Mouse (Mus musculus) intestine, postnatal 0 days (tissue): ENCODE data around the gene Slc6a11. TPM values are rescaled to one million over a fixed set of nuclear protein-coding genes. Genes with fewer than 3 reads are reported as not detected.

ENCODE experiments used
- ATAC-seq: fragments of 200-750 bp; cut with Nextera tagmentation; 2 replicates; pipeline ENCODE4 v1.8.0; 2017; ENCODE audit warnings: mild to moderate bottlenecking, moderate TSS enrichment, moderate library complexity
- H3K27ac ChIP-seq: fragments of 300-500 bp; sonication (generic); 2 replicates; pipeline ENCODE4 v1.5.1; 2014; ENCODE audit warnings: mild to moderate bottlenecking, low read depth, low read length, moderate library complexity
- H3K27me3 ChIP-seq: fragments of 300-500 bp; sonication (generic); replicated peaks from 2 replicates; pipeline ENCODE4 v1.6.1; 2014; ENCODE audit warnings: low read length, mixed read lengths; ENCODE audit not compliant: control insufficient read depth, insufficient read depth
- H3K36me3 ChIP-seq: fragments of 300-500 bp; sonication (generic); 2 replicates; pipeline ENCODE4 v1.6.1; 2014; ENCODE audit warnings: mild to moderate bottlenecking, moderate library complexity; ENCODE audit not compliant: control insufficient read depth, insufficient read depth
- H3K4me1 ChIP-seq: fragments of 300-500 bp; sonication (generic); replicated peaks from 2 replicates; pipeline ENCODE4 v1.6.1; 2014; ENCODE audit warnings: antibody characterized with exemption, low read length, mixed read lengths; ENCODE audit not compliant: control insufficient read depth, insufficient read depth
- H3K4me2 ChIP-seq: fragments of 300-500 bp; sonication (generic); replicated peaks from 2 replicates; pipeline ENCODE4 v1.6.1; 2014; ENCODE audit warnings: low read depth, mild to moderate bottlenecking, moderate library complexity
- H3K4me3 ChIP-seq: fragments of 300-500 bp; sonication (generic); 2 replicates; pipeline ENCODE4 v1.5.1; 2014; ENCODE audit warnings: low read depth, low read length
- H3K9ac ChIP-seq: fragments of 300-500 bp; sonication (generic); 2 replicates; pipeline ENCODE4 v1.6.1; 2014; ENCODE audit warnings: mild to moderate bottlenecking, low read depth, low read length
- H3K9me3 ChIP-seq: fragments of 300-500 bp; sonication (generic); 2 replicates; pipeline ENCODE4 v1.6.1; 2016; ENCODE audit warnings: mixed run types; ENCODE audit not compliant: control insufficient read depth
- CTCF ChIP-seq: sonication (generic); IDR thresholded peaks from 2 replicates; pipeline ENCODE4 v1.5.1; 2016; ENCODE audit warnings: low read depth, mild to moderate bottlenecking, control low read depth, antibody characterized with exemption, moderate library complexity
- WGBS: fragments of 180-500 bp; shearing (Covaris S2); extraction: QIAGEN DNeasy Blood & Tissue Kit; methylation state at CpG from one replicate; pipeline ENCODE4 v1.1.7; 2014; 5-methylcytosine and 5-hydroxymethylcytosine counted together
- polyA plus RNA-seq: library from polyadenylated mRNA; unstranded; fragments of >200 nt; fragmentation: Nextera tagmentation; extraction: Ambion mirVana; gene quantifications from 2 replicates; pipeline ENCODE4 v1.2.1, GENCODE M21; 2015

Slc6a11 gene
- polyA plus RNA-seq, 1 experiment from 2014 or later: not detected

DNA sequence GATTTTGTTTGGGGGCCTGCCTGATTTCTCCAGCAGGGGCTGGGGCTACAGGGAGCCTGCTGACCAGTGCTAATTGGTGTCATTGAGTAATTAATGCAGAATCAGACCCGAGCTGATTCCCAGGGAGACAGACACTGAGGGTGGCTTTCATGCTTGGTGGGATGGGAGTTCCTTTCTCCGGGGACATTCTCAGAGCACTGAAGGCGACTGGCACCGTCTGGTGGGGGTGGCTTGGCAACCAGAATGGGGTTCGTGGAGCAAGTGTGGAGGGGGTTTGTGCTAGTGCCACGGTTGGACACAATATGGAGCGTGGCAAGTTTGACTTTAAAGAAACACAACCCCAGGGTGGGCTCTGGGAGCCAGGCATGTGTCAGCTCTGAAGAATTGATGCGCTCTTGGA lies 29.7 kb downstream of the Slc6a11 start:
- Histone ChIP-seq H3K4me3 (no peak overlapping the region), H3K27ac (no peak overlapping the region), H3K9ac (no peak overlapping the region), H3K4me1 (no peaks in the 10 kb centered on the region), H3K9me3 (no peaks in the 10 kb centered on the region), H3K36me3 (no peaks in the 10 kb centered on the region), H3K27me3 (no peaks in the 10 kb centered on the region), H3K4me2 (no peak overlapping the region)
- no peak for TF ChIP-seq CTCF
- WGBS: 81% methylated on average over 8 of the region's 8 CpGs
- ATAC-seq: no peak

DNA sequence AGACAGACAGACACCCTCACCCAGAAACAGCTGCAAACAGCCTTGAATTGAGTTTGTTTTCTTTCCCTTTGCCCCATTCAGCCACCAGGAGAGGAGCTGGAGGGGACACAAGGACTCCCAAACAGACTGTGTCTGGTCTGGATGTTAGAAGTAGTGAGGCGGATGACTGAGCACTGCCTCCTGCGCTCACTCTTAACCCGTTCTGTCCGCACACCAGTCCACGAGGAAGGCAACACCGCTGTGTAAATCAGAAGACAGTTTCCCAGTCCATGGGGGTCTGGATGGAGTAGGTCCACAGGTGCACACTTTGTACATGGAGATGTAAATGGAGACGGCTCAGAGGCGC lies 43.0 kb downstream of the Slc6a11 start:
- TF ChIP-seq CTCF: no peak
- no peak overlapping the region for H3K4me2 ChIP-seq
- 13% methylated on average over 8 of the region's 8 CpGs for WGBS

DNA sequence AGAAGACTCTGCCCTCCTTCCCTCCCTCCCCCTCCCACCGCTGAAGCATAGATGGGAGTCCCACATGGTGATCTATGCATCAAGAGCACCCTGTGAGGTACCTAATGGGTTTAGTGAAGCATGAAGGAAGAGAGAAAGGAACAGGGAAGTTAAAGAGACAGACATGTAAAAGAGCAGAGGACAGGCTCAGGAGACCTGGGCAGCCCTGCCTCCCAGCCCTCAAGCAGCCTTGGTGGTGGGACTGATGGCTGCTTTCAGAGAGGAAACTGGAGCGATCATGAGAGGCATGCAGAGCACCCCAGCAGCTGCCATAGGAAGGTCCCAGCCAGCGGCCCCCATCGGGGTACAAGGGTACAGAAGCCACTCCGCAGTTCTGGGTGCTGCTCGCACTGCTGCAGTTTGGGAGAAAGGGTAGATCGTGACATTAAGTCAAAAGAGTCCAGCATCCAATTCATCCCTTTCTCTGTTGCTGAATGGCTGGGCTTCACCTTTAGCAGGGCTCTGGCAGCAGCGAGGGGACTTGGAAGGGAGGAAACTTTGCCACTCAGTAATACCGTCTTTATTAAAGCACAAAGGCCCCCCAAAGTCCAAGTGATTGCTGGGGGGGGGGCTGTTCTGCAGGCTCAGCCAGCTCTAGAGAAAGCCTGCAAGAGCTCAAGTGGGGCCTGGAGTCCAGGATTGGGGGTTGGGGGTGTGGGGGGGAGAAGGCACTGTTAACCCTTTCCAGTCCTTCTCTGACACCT lies 43.5 kb downstream of the Slc6a11 start:
- ATAC-seq: no peak
- Histone ChIP-seq H3K27ac (no peak overlapping the region), H3K9ac (no peak overlapping the region), H3K4me3 (no peak overlapping the region), H3K4me1 (no peaks in the 10 kb centered on the region), H3K4me2 (no peak overlapping the region), H3K9me3 (no peaks in the 10 kb centered on the region), H3K27me3 (no peaks in the 10 kb centered on the region), H3K36me3 (no peaks in the 10 kb centered on the region)
- TF ChIP-seq CTCF: no peak
- 20% methylated on average over 9 of the region's 9 CpGs for WGBS

More for the DNA sequence above, 43.0 kb downstream of the Slc6a11 start:
- Histone ChIP-seq H3K4me1 (no peaks in the 10 kb centered on the region), H3K27me3 (no peaks in the 10 kb centered on the region), H3K4me3 (no peak overlapping the region), H3K9me3 (no peaks in the 10 kb centered on the region), H3K27ac (no peak overlapping the region), H3K9ac (no peak overlapping the region), H3K36me3 (no peaks in the 10 kb centered on the region)
- no peak for ATAC-seq

DNA sequence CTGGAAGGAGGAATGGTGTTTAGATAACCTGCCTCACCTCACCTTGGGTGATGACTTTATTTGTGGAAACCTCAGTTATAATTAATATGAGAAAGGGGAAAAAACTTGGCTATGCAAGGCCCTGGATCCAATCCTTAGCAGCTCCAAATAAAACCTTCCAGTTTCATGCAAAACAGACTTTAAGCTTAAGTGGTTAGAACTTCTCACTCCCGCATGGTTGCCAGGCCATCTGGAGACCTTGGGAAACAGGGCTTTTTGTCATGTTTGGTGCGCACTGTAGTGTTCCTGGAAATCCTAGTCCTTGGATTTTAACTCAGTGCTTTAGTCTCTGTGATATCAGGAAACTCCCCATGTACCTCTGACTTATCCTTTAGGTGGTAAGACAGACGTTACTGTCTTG lies 47.1 kb downstream of the Slc6a11 start:
- no peak overlapping the region for H3K27ac ChIP-seq
- no peak overlapping the region for H3K4me2 ChIP-seq
- no peaks in the 10 kb centered on the region for H3K36me3 ChIP-seq
- no peak overlapping the region for H3K9ac ChIP-seq
- no peak for ATAC-seq
- H3K4me3 ChIP-seq: no peak overlapping the region
- H3K4me1 ChIP-seq: no peaks in the 10 kb centered on the region
- TF ChIP-seq CTCF: no peak
- 80% methylated on average over 3 of the region's 3 CpGs for WGBS
- no peaks in the 10 kb centered on the region for H3K9me3 ChIP-seq
- H3K27me3 ChIP-seq: no peaks in the 10 kb centered on the region

DNA sequence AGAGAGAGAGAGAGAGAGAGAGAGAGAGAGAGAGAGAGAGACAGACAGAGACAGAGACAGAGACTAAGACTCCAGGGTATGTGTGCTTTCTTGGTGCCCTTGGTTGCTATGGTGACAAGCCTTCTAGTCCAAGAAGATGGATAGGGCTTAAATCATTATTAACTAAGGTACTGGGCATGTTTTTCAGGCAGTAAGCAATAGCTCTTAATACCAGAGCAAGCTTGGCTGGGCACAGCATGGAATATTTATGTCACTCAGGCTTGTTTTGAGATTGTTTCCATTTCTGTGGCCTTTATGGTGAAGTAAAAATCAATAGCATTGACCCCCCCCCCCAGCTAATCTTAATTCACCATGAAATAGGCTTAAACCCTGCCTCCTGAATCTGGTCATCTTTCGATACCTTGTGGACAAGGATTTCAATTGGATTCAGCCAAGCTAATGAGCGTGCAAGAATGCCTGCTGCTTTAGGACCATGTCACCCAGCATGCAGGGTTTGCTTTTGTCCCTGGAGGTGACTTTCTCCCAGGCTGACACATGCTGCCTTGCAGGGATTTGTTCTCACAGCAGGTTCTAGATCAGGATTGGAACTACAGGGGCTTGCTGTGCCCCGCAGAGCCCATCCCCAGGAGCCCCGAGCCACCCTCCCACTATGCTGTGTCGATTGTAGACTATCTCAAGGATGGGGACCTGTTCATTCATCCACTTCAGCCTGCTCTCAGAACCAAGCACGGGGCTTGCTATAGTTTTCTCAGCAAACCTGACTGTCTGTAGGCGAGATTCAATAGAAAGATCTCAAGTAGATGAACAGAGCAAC lies 51.5 kb downstream of the Slc6a11 start:
- no peak overlapping the region for H3K4me3 ChIP-seq
- TF ChIP-seq CTCF: no peak
- no peak overlapping the region for H3K27ac ChIP-seq
- ATAC-seq: no peak
- H3K4me1 ChIP-seq: no peaks in the 10 kb centered on the region
- H3K27me3 ChIP-seq: no peaks in the 10 kb centered on the region
- no peak overlapping the region for H3K9ac ChIP-seq
- H3K4me2 ChIP-seq: no peak overlapping the region
- WGBS: 73% methylated on average over 7 of the region's 7 CpGs
- H3K36me3 ChIP-seq: no peaks in the 10 kb centered on the region
- no peaks in the 10 kb centered on the region for H3K9me3 ChIP-seq

DNA sequence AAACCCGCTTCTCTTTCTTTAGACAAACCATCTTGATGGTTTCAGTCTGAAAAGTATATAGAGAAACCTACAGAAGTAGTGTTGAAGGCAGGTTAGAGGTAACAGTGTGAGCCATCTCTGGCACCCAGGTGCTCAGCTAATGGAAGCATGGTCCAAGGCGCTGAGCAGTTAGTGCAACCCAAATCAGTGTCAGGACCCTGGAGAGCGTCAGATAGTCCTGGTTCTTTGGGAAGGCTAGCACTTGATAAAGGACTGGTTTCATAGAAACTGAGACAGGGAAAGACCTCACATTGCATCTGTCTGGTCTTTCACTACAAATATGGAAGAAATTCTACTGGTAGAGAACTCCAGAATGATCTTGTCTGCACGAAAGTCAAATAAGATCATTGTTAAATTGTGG lies 56.1 kb downstream of the Slc6a11 start:
- Histone ChIP-seq H3K4me2 (no peak overlapping the region), H3K4me1 (no peaks in the 10 kb centered on the region), H3K9ac (no peak overlapping the region), H3K9me3 (no peaks in the 10 kb centered on the region), H3K36me3 (no peaks in the 10 kb centered on the region), H3K27me3 (no peaks in the 10 kb centered on the region), H3K4me3 (no peak overlapping the region), H3K27ac (no peak overlapping the region)
- WGBS: 44% methylated on average over 4 of the region's 4 CpGs
- no peak for TF ChIP-seq CTCF
- ATAC-seq: no peak
